Mouse (Mus musculus) lung, embryonic 15.5 days (tissue): ENCODE measurements at regions not wholly inside any gene's neighbourhood (a gene's known extent, or its start where the extent isn't known, plus 50 kb on each side); places are given as distances from the start of the nearest gene placed in this dataset.
A peak's percentile ranks its signal among the peaks of the same experiment; 100 is the strongest.

Source experiments
- ATAC-seq: fragments of 200-750 bp; cut with Nextera tagmentation; 2 replicates; pipeline ENCODE4 v1.8.0; 2017; ENCODE audit warnings: moderate number of reproducible peaks, borderline replicate concordance; ENCODE audit not compliant: low FRiP score, low TSS enrichment; ENCODE audit errors: extremely low read depth
- H3K27ac ChIP-seq: fragments of 300-500 bp; sonication (generic); 2 replicates; pipeline ENCODE4 v1.5.1; 2015; ENCODE audit warnings: moderate library complexity, mild to moderate bottlenecking, inconsistent platforms
- H3K27me3 ChIP-seq: fragments of 300-500 bp; sonication (generic); 2 replicates; pipeline ENCODE4 v1.6.1; 2015; ENCODE audit warnings: inconsistent platforms
- H3K36me3 ChIP-seq: fragments of 300-500 bp; sonication (generic); 2 replicates; pipeline ENCODE4 v1.6.1; 2015; ENCODE audit warnings: inconsistent platforms
- H3K4me1 ChIP-seq: fragments of 300-500 bp; sonication (generic); 2 replicates; pipeline ENCODE4 v1.6.1; 2015; ENCODE audit warnings: inconsistent platforms
- H3K4me2 ChIP-seq: fragments of 300-500 bp; sonication (generic); 2 replicates; pipeline ENCODE4 v1.6.1; 2015; ENCODE audit warnings: inconsistent platforms, mild to moderate bottlenecking, moderate library complexity
- H3K4me3 ChIP-seq: fragments of 300-500 bp; sonication (generic); 2 replicates; pipeline ENCODE4 v1.5.1; 2015; ENCODE audit warnings: mild to moderate bottlenecking, inconsistent platforms
- H3K9ac ChIP-seq: fragments of 300-500 bp; sonication (generic); 2 replicates; pipeline ENCODE4 v1.6.1; 2015; ENCODE audit warnings: inconsistent platforms
- H3K9me3 ChIP-seq: fragments of 300-500 bp; sonication (generic); 2 replicates; pipeline ENCODE4 v1.6.1; 2016; ENCODE audit warnings: inconsistent platforms
- WGBS: fragments of 180-500 bp; shearing (Covaris S2); methylation state at CpG from one replicate; pipeline ENCODE4 v1.1.7; 2015; 5-methylcytosine and 5-hydroxymethylcytosine counted together

DNA sequence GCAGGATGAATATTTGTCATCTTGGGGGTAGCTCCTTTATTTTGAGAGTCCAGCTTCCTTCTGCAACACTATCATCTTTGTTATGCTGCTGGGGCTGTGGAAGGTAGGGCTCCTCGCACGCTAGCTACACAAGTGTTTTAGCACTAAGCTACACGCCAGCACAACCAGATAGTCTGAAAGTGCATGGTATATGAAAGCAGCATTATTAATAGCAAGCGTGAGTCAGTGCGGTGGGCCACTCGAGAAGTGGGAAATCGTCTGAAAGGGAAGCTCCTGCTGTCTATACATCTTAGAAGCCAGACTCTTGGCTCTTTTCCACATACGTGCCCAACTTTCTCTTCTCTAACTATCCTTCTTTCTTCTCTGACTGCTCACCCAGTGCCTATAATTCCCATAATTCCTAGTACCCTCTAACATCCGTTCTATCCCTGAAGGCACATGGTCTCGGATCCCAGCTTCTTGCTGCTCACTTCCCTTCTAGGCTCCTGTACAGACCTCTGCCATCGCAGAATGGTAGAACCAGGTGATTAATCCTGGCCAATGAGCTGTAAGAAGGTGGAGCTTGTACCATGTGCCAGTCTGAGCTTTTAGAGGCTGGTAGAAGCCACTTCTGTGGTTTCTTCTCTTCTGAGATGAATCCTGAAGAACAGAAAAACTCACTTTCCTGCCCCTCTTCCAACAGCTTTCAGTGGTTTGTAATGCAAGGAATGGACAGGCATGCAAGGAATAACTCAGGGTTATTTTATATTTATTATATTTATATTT is 55.5 kb downstream of the E030025P04Rik start:
- H3K27ac ChIP-seq: no peak overlapping the region
- H3K9me3 ChIP-seq: no peaks in the 10 kb centered on the region
- no peak overlapping the region for H3K4me3 ChIP-seq
- H3K9ac ChIP-seq: no peak overlapping the region
- no peak overlapping the region for H3K4me2 ChIP-seq
- no peaks in the 10 kb centered on the region for H3K36me3 ChIP-seq
- no peaks in the 10 kb centered on the region for H3K4me1 ChIP-seq
- no peaks in the 10 kb centered on the region for H3K27me3 ChIP-seq
- no peak for ATAC-seq
- WGBS: 72% methylated on average over 11 of the region's 11 CpGs

- Histone ChIP-seq H3K9ac (no peak overlapping the region), H3K4me1 (no peaks in the 10 kb centered on the region), H3K4me2 (no peak overlapping the region), H3K27me3 (no peaks in the 10 kb centered on the region), H3K4me3 (no peak overlapping the region), H3K27ac (no peak overlapping the region), H3K36me3 (no peaks in the 10 kb centered on the region), H3K9me3 (no peaks in the 10 kb centered on the region)
- ATAC-seq: no peak
- 85% methylated on average over 4 of the region's 4 CpGs for WGBS
These were observed 62.2 kb downstream of the E030025P04Rik start for GRCm38 (mm10) chr11:109081957-109082356.

DNA sequence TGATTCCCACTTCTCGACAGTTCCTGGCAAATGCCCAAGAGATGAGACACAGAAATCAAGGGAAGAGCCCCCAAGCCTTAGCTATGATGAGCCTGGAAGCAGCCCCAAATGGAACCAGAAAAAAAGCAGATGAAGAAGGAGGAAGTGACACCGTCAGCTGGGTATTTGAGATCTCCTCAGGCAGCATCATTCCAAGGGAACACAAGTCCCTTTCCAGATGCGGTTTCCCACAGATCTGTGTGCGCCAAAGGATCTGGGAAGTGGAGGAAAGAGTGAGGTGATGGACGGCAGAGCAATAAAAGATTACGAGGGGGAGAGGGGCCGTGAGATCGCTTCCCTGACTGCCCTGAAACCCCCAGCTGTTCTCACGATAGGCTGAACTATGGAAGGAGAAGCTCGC is 62.7 kb downstream of the E030025P04Rik start:
- H3K4me2 ChIP-seq: no peak overlapping the region
- H3K27ac ChIP-seq: no peak overlapping the region
- H3K4me1 ChIP-seq: no peaks in the 10 kb centered on the region
- no peaks in the 10 kb centered on the region for H3K36me3 ChIP-seq
- H3K4me3 ChIP-seq: no peak overlapping the region
- ATAC-seq: no peak
- H3K9ac ChIP-seq: no peak overlapping the region
- 55% methylated on average over 10 of the region's 10 CpGs for WGBS
- no peaks in the 10 kb centered on the region for H3K9me3 ChIP-seq
- no peaks in the 10 kb centered on the region for H3K27me3 ChIP-seq

GRCm38 (mm10) chr11:109080847-109081415 is 63.2 kb downstream of the E030025P04Rik start:
- WGBS: 79% methylated on average over 9 of the region's 9 CpGs
- Histone ChIP-seq H3K4me2 (no peak overlapping the region), H3K9me3 (no peaks in the 10 kb centered on the region), H3K4me1 (no peaks in the 10 kb centered on the region), H3K27ac (no peak overlapping the region), H3K36me3 (no peaks in the 10 kb centered on the region), H3K4me3 (no peak overlapping the region), H3K27me3 (no peaks in the 10 kb centered on the region), H3K9ac (no peak overlapping the region)
- no peak for ATAC-seq

GRCm38 (mm10) chr11:109079466-109079865 is 64.7 kb downstream of the E030025P04Rik start:
- H3K4me1 ChIP-seq: no peaks in the 10 kb centered on the region
- H3K36me3 ChIP-seq: no peaks in the 10 kb centered on the region
- H3K4me2 ChIP-seq: no peak overlapping the region
- H3K27me3 ChIP-seq: no peaks in the 10 kb centered on the region
- H3K9ac ChIP-seq: no peak overlapping the region
- WGBS: 67% methylated on average over 4 of the region's 4 CpGs
- H3K9me3 ChIP-seq: no peaks in the 10 kb centered on the region
- H3K27ac ChIP-seq: no peak overlapping the region
- ATAC-seq: no peak
- H3K4me3 ChIP-seq: no peak overlapping the region

- no peak for ATAC-seq
- Histone ChIP-seq H3K36me3 (no peaks in the 10 kb centered on the region), H3K4me1 (0 out of 2 replicates have a peak, but pooled peaks cover 2% of the 10 kb centered on the region), H3K27ac (no peak overlapping the region), H3K4me3 (no peak overlapping the region), H3K9me3 (no peaks in the 10 kb centered on the region), H3K27me3 (no peaks in the 10 kb centered on the region), H3K9ac (no peak overlapping the region), H3K4me2 (no peak overlapping the region)
- 57% methylated on average over 19 of the region's 19 CpGs for WGBS
These were observed 67.4 kb downstream of the E030025P04Rik start for GRCm38 (mm10) chr11:109076587-109077417.

DNA sequence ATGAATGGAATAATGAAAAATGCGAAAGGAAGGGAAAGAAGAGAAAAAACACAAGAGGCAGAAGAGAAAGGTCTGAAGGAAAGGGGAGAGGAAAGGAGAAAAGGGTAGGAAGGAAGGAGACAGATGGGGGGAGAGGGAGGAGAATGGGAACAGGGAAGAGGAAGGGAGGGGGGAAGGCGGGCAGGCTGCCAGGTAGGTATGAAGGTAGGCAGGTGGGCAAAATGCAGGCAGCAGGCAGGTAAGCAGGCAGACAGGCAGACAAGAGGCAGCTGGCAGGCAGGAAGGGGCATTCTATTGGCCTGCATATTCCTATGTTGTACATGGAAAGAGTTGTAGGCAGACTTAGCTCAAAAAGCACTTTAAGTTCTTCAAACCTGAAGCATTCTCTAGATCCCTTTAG is 72.8 kb downstream of the E030025P04Rik start:
- 76% methylated on average over 2 of the region's 2 CpGs for WGBS
- ATAC-seq: no peak
- peaks cover 38% of the 10 kb centered on the region for H3K4me1 ChIP-seq
- no peak overlapping the region for H3K4me3 ChIP-seq
- H3K9me3 ChIP-seq: no peaks in the 10 kb centered on the region
- H3K27me3 ChIP-seq: no peaks in the 10 kb centered on the region
- no peaks in the 10 kb centered on the region for H3K36me3 ChIP-seq
- no peak overlapping the region for H3K4me2 ChIP-seq
- no peak overlapping the region for H3K9ac ChIP-seq
- no peak overlapping the region for H3K27ac ChIP-seq

DNA sequence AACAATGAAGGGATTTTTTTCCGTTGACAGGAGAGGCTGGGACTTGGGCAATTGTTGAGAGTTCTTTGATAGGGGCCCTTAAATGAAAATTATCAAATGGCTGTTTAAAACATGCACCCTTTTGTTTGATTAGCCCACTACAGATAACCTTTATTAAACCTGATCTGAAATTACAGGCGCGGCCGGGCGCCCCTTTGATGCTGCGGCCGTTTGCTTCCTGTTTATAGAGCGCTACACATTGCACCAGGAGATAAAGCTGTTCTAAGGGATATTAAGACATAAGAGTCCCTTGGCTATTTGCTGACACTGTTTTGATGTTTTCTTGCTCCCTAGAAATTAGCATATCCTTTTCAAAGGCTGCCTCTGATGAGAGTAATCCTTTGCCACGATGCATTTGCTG is 73.8 kb downstream of the E030025P04Rik start:
- Histone ChIP-seq H3K4me3 (no peak overlapping the region), H3K9ac (no peak overlapping the region)
- 25% methylated on average over 9 of the region's 9 CpGs for WGBS

DNA sequence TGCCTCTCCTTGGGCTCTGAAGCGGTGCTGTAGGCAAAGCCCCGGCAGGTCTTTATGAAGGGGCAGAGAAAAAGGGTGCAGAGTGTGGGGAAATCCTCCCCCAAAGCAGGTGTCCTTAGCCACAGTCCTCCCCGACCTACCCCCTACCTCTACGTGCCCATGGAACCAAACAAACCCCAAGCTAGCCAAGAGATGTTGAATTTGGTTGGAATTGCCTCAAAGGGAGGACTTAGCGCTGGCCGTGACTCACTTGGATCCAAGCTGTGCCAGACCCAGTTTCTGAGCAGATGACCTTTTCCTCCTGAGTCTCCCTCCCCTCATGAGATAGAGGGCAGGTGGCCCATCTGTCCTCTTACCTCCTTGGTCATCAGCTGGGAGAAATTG is 74.9 kb downstream of the E030025P04Rik start:
- 0 out of 2 replicates have a peak, but pooled peaks have one; percentile 10 for ATAC-seq
- no peak overlapping the region for H3K4me3 ChIP-seq
- H3K27ac ChIP-seq: peak overlapping the region; percentile 53; the same call in 1 of the 2 replicates
- WGBS: 48% methylated on average over 6 of the region's 6 CpGs
- no peaks in the 10 kb centered on the region for H3K27me3 ChIP-seq
- H3K9me3 ChIP-seq: no peaks in the 10 kb centered on the region
- no peaks in the 10 kb centered on the region for H3K36me3 ChIP-seq
- no peak overlapping the region for H3K9ac ChIP-seq
- no peak overlapping the region for H3K4me2 ChIP-seq
- H3K4me1 ChIP-seq: peaks cover 38% of the 10 kb centered on the region

More for the DNA sequence above, 73.8 kb downstream of the E030025P04Rik start:
- ATAC-seq: no peak
- peaks cover 38% of the 10 kb centered on the region for H3K4me1 ChIP-seq
- H3K4me2 ChIP-seq: no peak overlapping the region
- no peaks in the 10 kb centered on the region for H3K9me3 ChIP-seq
- no peaks in the 10 kb centered on the region for H3K36me3 ChIP-seq
- no peaks in the 10 kb centered on the region for H3K27me3 ChIP-seq
- H3K27ac ChIP-seq: no peak overlapping the region

GRCm38 (mm10) chr11:109068371-109069325 is 75.5 kb downstream of the E030025P04Rik start:
- 22% methylated on average over 22 of the region's 22 CpGs for WGBS
- H3K4me3 ChIP-seq: no peak overlapping the region
- peak overlapping the region; percentile 53 for H3K27ac ChIP-seq
- no peaks in the 10 kb centered on the region for H3K9me3 ChIP-seq
- no peak overlapping the region for H3K4me2 ChIP-seq
- peak; percentile 60; the same call in 1 of the 2 replicates for ATAC-seq
- no peak overlapping the region for H3K9ac ChIP-seq
- H3K4me1 ChIP-seq: peaks cover 38% of the 10 kb centered on the region
- H3K36me3 ChIP-seq: no peaks in the 10 kb centered on the region
- H3K27me3 ChIP-seq: no peaks in the 10 kb centered on the region

GRCm38 (mm10) chr11:109067733-109068132 is 76.4 kb downstream of the E030025P04Rik start:
- WGBS: 62% methylated on average over 7 of the region's 7 CpGs
- Histone ChIP-seq H3K36me3 (no peaks in the 10 kb centered on the region), H3K9ac (no peak overlapping the region), H3K27ac (peak overlapping the region; percentile 53; the same call in 1 of the 2 replicates), H3K4me3 (no peak overlapping the region), H3K9me3 (no peaks in the 10 kb centered on the region), H3K4me1 (peaks cover 38% of the 10 kb centered on the region), H3K27me3 (no peaks in the 10 kb centered on the region), H3K4me2 (no peak overlapping the region)
- no peak for ATAC-seq
